Mouse (Mus musculus) activated CD4-positive, CD25-positive, alpha-beta regulatory T cell, adult 9 weeks (primary cell): ENCODE data around the gene Ophn1. TPM values are rescaled to one million over a fixed set of nuclear protein-coding genes. Genes with fewer than 3 reads are reported as not detected.

Source experiments
- polyA plus RNA-seq: library from polyadenylated mRNA; unstranded; fragments of 100-300 nt; shearing (Covaris generic); gene quantifications from one replicate; pipeline ENCODE4 v1.2.1, GENCODE M21; 2017

The Ophn1 gene
- 0.11 TPM for polyA plus RNA-seq

GRCm38 (mm10) chrX:98890406-98891116, at the start of gene Ophn1:
Gene Ophn1, minus strand, starts transcription at chrX:98891025.

DNA sequence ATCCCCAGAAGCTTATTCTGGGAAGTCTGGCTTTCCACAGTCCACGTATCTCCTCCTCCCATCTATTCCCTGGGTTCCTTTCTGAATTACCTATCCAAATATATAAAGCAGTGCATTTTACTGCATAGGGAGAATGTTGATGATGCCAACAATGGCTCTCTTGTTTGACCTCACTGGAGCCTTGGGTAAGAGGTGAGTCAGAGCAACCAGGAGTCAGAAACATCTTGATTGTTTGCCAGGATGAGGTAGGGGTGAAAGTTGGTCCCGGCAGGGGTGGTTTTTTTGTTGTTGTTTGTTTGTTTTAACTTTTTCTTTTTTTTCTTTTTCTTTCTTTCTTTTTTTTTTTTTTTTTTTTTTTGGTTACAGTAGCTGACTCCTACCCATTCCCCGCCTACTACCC, 45.3 kb upstream of the Ophn1 start, which contains the start of gene Yipf6:
Yipf6 (plus strand) TSS at position 216 of the 400 bp plus-strand sequence.

Other genes with a start within 250 kb of the Ophn1 start
- 30.3 TPM for gene Yipf6, start 45.3 kb upstream of the Ophn1 start, polyA plus RNA-seq
- 0.78 TPM for gene Stard8, start 112.2 kb upstream of the Ophn1 start, polyA plus RNA-seq
- 0.97 TPM for gene Efnb1, start 245.1 kb upstream of the Ophn1 start, polyA plus RNA-seq